Mouse (Mus musculus) T-cell, adult 2 months (primary cell): Measurements from ENCODE around the gene Pced1a.
"Not testable (repeated sequence)": the region's sequence is repeated elsewhere in the genome, so short reads cannot be mapped to it uniquely, and the experiment has no call there.

Source experiments
- DNase-seq: peaks from one replicate; pipeline ENCODE4 v3.0.0; 2022; ENCODE audit warnings: low spot score

Gene Pced1a

GRCm38 (mm10) chr2:130390993-130391625 lies 33.4 kb downstream of the Pced1a start:
- DNase-seq, result no peak

GRCm38 (mm10) chr2:130388796-130389195 lies 35.7 kb downstream of the Pced1a start:
- DNase-seq, result no peak

DNA sequence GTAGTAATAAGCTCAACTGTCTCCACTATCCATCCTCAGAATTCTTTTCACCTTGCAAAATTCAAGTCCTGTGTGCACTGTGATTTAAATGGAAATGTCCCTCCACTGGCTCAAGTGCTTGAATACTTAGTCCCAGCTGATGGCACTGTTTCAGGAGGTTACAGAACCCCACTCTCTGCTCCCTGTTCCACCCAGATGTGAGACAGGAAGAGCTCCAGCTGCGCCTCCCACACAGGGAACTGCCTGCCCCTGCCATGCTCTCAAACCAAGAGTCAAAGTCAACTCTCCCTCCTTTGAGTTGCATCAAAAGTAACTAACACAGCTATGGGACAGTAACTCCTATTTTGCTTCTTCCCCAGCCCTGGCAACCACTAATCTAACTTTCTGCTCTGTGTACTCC lies 38.3 kb downstream of the Pced1a start:
- no peak for DNase-seq

DNA sequence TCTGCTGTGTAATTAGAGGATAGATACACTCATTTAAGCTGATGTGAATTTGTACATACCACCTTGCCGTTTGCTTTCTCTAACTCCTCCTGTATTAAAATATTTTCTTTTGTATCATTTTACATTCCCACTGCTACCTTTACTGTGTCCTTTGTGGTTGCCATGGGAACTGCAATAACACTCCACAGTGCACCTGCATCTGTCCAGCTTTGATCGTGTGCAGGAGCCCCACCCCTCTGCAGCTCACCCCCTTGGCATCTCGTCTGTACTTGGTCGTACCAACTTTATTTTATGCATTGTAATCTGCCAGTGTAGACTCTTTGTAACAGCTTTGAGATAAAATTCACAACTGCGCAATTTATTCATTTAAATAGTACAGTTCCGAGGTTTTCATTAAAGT lies 40.6 kb downstream of the Pced1a start:
- DNase-seq, result no peak

- no peak for DNase-seq
Measured at GRCm38 (mm10) chr2:130383205-130383604, 41.3 kb downstream of the Pced1a start.

- no peak for DNase-seq
Measured at GRCm38 (mm10) chr2:130374951-130375350, 49.5 kb downstream of the Pced1a start.

- DNase-seq, result not testable (repeated sequence)
Measured at GRCm38 (mm10) chr2:130373026-130373425, 51.5 kb downstream of the Pced1a start.

- DNase-seq, result no peak
Measured at GRCm38 (mm10) chr2:130367386-130367785, 57.1 kb downstream of the Pced1a start.
